Mouse (Mus musculus) CD4-positive, CD25-positive, alpha-beta regulatory T cell, adult 2 months (primary cell): ENCODE data around the gene Hmx3.

Experiments
- DNase-seq: peaks from one replicate; pipeline ENCODE4 v3.0.0-alpha.2; 2012; ENCODE audit warnings: low read depth, low spot score

Hmx3 gene

GRCm38 (mm10) chr7:131542115-131542871, at the start of gene Hmx3:
TSS of gene Hmx3 (plus strand) at chr7:131542867.
- DNase-seq = peak; percentile 41

GRCm38 (mm10) chr7:131503739-131504138, 38.9 kb upstream of the Hmx3 start:
- DNase-seq = no peak

GRCm38 (mm10) chr7:131539979-131540378, 2.7 kb upstream of the Hmx3 start:
- DNase-seq = peak; percentile 85

- no peak for DNase-seq
Measured at GRCm38 (mm10) chr7:131541184-131542114, 1.2 kb upstream of the Hmx3 start.

- no peak for DNase-seq
Measured at GRCm38 (mm10) chr7:131542872-131543622, 380 bp downstream of the Hmx3 start.

- DNase-seq = peak; percentile 37
Measured at GRCm38 (mm10) chr7:131543623-131544481, 1.2 kb downstream of the Hmx3 start.

GRCm38 (mm10) chr7:131544871-131545270, 2.2 kb downstream of the Hmx3 start:
- no peak for DNase-seq

- DNase-seq = no peak
Measured at GRCm38 (mm10) chr7:131545701-131546385, 3.2 kb downstream of the Hmx3 start.

- DNase-seq = no peak
Measured at GRCm38 (mm10) chr7:131546423-131546822, 3.8 kb downstream of the Hmx3 start.

- DNase-seq = no peak
Measured at GRCm38 (mm10) chr7:131547481-131547880, 4.8 kb downstream of the Hmx3 start.

- DNase-seq = no peak
Measured at GRCm38 (mm10) chr7:131548473-131548872, 5.8 kb downstream of the Hmx3 start, which contains the start of gene Hmx2. TSS of gene Hmx2 (plus strand) at chr7:131548773.

GRCm38 (mm10) chr7:131551471-131551870, 8.8 kb downstream of the Hmx3 start:
- no peak for DNase-seq

GRCm38 (mm10) chr7:131551931-131552741, 9.5 kb downstream of the Hmx3 start:
- no peak for DNase-seq

GRCm38 (mm10) chr7:131552781-131553180, 10.1 kb downstream of the Hmx3 start:
- no peak for DNase-seq

- peak; percentile 59 for DNase-seq
Measured at GRCm38 (mm10) chr7:131553771-131554175, 11.1 kb downstream of the Hmx3 start.

- peak; percentile 23 for DNase-seq
Measured at GRCm38 (mm10) chr7:131554341-131555180, 11.9 kb downstream of the Hmx3 start.

GRCm38 (mm10) chr7:131555301-131556081, 12.8 kb downstream of the Hmx3 start:
- DNase-seq = peak; percentile 56

GRCm38 (mm10) chr7:131556116-131556515, 13.4 kb downstream of the Hmx3 start:
- peak; percentile 15 for DNase-seq
